Mouse (Mus musculus): ENCODE results near the gene Safb2.

- TF ChIP-seq CTCF (IDR thresholded peaks at IDR 0.05; ENCODE audit: low read depth, low read length) (no peak), EP300 (IDR thresholded peaks at IDR 0.05; ENCODE audit: insufficient read depth, low read depth, low read length) (no peak)
Measured at GRCm38 (mm10) chr17:56615792-56616191, 31.4 kb upstream of the Safb2 start.
